Mouse (Mus musculus): Measurements from ENCODE around the gene Mettl23.
"Not testable (repeated sequence)": the region's sequence is repeated elsewhere in the genome, so short reads cannot be mapped to it uniquely, and the experiment has no call there.

Mettl23 gene

GRCm38 (mm10) chr11:116880839-116881238, 37.8 kb downstream of the Mettl23 start:
- in situ Hi-C loops (cut with MboI, MseI), result no loop called here

GRCm38 (mm10) chr11:116881440-116881839, 38.4 kb downstream of the Mettl23 start:
- in situ Hi-C loops (cut with MboI, MseI), result no loop called here

GRCm38 (mm10) chr11:116882446-116882845, 39.4 kb downstream of the Mettl23 start:
- in situ Hi-C loops (cut with MboI, MseI), result no loop called here

- in situ Hi-C loops (cut with MboI, MseI), result no loop called here
These were observed 41.0 kb downstream of the Mettl23 start for GRCm38 (mm10) chr11:116884061-116884460.

GRCm38 (mm10) chr11:116885275-116886151, 42.4 kb downstream of the Mettl23 start:
- in situ Hi-C loops (cut with MboI, MseI), result no loop called here

GRCm38 (mm10) chr11:116887136-116887535, 44.1 kb downstream of the Mettl23 start:
- in situ Hi-C loops (cut with MboI, MseI), result no loop called here

- in situ Hi-C loops (cut with MboI, MseI), result no loop called here
These were observed 50.7 kb downstream of the Mettl23 start for GRCm38 (mm10) chr11:116893532-116894442.

GRCm38 (mm10) chr11:116895402-116895801, 52.3 kb downstream of the Mettl23 start:
- in situ Hi-C loops (cut with MboI, MseI), result no loop called here

GRCm38 (mm10) chr11:116899247-116899646, 56.2 kb downstream of the Mettl23 start:
- in situ Hi-C loops (cut with MboI, MseI), result no loop called here

GRCm38 (mm10) chr11:116902588-116902987, 59.5 kb downstream of the Mettl23 start:
- in situ Hi-C loops (cut with MboI, MseI), result not testable (repeated sequence)
